Mouse (Mus musculus): ENCODE results near the gene Btbd11. TPM values are rescaled to one million over a fixed set of nuclear protein-coding genes. Genes with fewer than 3 reads are reported as not detected.

The Btbd11 gene
- polyA plus RNA-seq, 1 experiment from 2014 or later: 13.9 TPM

DNA sequence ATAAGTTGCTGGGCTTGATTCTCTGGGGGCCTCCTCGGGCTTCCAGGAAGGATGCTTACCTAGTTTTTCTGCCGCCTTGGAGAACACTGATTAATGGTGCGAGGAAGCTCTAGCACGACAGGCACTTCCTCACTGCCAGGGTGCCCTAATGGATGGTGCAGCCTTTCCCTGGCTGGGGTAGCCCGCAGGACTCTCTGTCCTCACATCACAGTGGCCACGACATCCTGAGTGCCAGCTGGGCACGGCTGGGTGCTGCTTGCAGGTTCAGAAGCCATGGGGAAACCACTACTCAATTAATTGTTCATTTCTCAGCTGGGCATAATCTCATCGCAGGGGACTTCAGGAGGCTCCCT lies 79.8 kb downstream of the Btbd11 start:
- 0 out of 2 replicates have a peak, but pooled peaks have one; percentile 6 for ATAC-seq (ENCODE audit: low FRiP score)

DNA sequence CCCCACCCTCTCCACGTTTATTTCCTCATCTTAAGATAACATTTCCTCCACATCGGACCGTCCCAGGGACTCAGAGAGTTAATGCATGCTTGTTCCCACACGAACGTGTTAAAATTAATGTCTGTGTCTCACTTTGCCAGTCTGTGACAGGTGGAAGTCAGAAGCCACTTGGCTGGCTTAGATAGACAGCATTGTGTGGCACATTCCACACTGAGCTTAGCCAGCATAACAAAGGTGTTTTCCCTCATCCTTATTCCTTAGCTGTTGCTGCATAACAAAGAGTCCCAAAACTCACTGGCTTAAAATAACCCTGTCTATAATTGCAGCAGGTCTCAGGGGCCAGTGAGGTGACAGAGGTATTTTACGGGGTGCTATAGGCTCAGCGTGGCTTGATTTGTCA lies 80.8 kb downstream of the Btbd11 start:
- H3K9ac ChIP-seq: no peak overlapping the region
- no peaks in the 10 kb centered on the region for H3K36me3 ChIP-seq
- H3K4me3 ChIP-seq: no peak overlapping the region
- no peak for ATAC-seq (ENCODE audit: low FRiP score)
- H3K27me3 ChIP-seq: no peaks in the 10 kb centered on the region
- H3K4me2 ChIP-seq (replicated peaks): no peak overlapping the region
- WGBS: 69% methylated on average over 7 of the region's 7 CpGs
- H3K4me1 ChIP-seq: peaks cover 38% of the 10 kb centered on the region
- H3K27ac ChIP-seq: no peak overlapping the region
- H3K9me3 ChIP-seq (replicated peaks): no peaks in the 10 kb centered on the region

More for the DNA sequence above, 79.8 kb downstream of the Btbd11 start:
- Histone ChIP-seq H3K9me3 (replicated peaks) (no peaks in the 10 kb centered on the region), H3K36me3 (no peaks in the 10 kb centered on the region), H3K4me2 (replicated peaks) (no peak overlapping the region), H3K4me3 (no peak overlapping the region), H3K27ac (peak overlapping the region; percentile 64; the same call in 1 of the 2 replicates), H3K27me3 (no peaks in the 10 kb centered on the region), H3K9ac (no peak overlapping the region), H3K4me1 (peaks cover 38% of the 10 kb centered on the region)
- WGBS: 42% methylated on average over 8 of the region's 8 CpGs

- no peak for ATAC-seq (ENCODE audit: low FRiP score)
Measured at GRCm38 (mm10) chr10:85468527-85468926, 81.9 kb downstream of the Btbd11 start.

GRCm38 (mm10) chr10:85469341-85469740 lies 82.7 kb downstream of the Btbd11 start:
- no peak for ATAC-seq (ENCODE audit: low FRiP score)
- 51% methylated on average over 5 of the region's 5 CpGs for WGBS
- H3K9ac ChIP-seq: no peak overlapping the region
- no peaks in the 10 kb centered on the region for H3K27me3 ChIP-seq
- H3K4me1 ChIP-seq: peaks cover 29% of the 10 kb centered on the region
- H3K4me2 ChIP-seq (replicated peaks): no peak overlapping the region
- no peaks in the 10 kb centered on the region for H3K36me3 ChIP-seq
- no peak overlapping the region for H3K27ac ChIP-seq
- no peaks in the 10 kb centered on the region for H3K9me3 ChIP-seq (replicated peaks)
- no peak overlapping the region for H3K4me3 ChIP-seq

More at GRCm38 (mm10) chr10:85468527-85468926, 81.9 kb downstream of the Btbd11 start:
- no peak overlapping the region for H3K27ac ChIP-seq
- no peaks in the 10 kb centered on the region for H3K36me3 ChIP-seq
- WGBS: 74% methylated on average over 4 of the region's 4 CpGs
- peaks cover 37% of the 10 kb centered on the region for H3K4me1 ChIP-seq
- no peaks in the 10 kb centered on the region for H3K9me3 ChIP-seq (replicated peaks)
- no peaks in the 10 kb centered on the region for H3K27me3 ChIP-seq
- H3K4me3 ChIP-seq: no peak overlapping the region
- no peak overlapping the region for H3K9ac ChIP-seq
- no peak overlapping the region for H3K4me2 ChIP-seq (replicated peaks)

DNA sequence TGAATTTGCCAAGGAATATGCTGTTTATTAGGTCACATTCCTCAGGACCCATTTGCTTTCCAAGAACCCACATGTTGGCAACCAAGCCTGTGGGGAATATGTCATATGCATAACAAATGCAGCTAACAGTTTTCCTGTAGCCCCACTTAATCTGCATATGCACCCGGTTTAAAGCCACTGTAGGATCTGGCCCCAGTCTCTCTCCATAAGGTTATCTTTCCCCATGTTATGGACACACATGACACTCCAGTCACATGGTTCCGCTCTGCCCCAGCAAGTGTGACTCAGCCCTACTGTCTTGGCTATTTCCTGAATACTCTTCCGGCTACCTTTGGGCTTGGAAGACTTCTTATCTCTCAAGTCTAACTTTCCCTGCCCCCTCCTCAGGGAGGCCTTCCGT lies 86.7 kb downstream of the Btbd11 start:
- H3K4me1 ChIP-seq: 0 out of 2 replicates have a peak, but pooled peaks cover 3% of the 10 kb centered on the region
- no peak overlapping the region for H3K9ac ChIP-seq
- no peak for ATAC-seq (ENCODE audit: low FRiP score)
- no peaks in the 10 kb centered on the region for H3K36me3 ChIP-seq
- no peak overlapping the region for H3K4me3 ChIP-seq
- no peaks in the 10 kb centered on the region for H3K9me3 ChIP-seq (replicated peaks)
- no peaks in the 10 kb centered on the region for H3K27me3 ChIP-seq
- H3K27ac ChIP-seq: no peak overlapping the region
- WGBS: 77% methylated on average over 4 of the region's 4 CpGs
- H3K4me2 ChIP-seq (replicated peaks): no peak overlapping the region

- H3K4me1 ChIP-seq: 0 out of 2 replicates have a peak, but pooled peaks cover 3% of the 10 kb centered on the region
- no peak overlapping the region for H3K4me2 ChIP-seq (replicated peaks)
- no peaks in the 10 kb centered on the region for H3K36me3 ChIP-seq
- H3K27ac ChIP-seq: no peak overlapping the region
- no peaks in the 10 kb centered on the region for H3K27me3 ChIP-seq
- WGBS: 80% methylated on average over 3 of the region's 3 CpGs
- no peak for ATAC-seq (ENCODE audit: low FRiP score)
- H3K9me3 ChIP-seq (replicated peaks): no peaks in the 10 kb centered on the region
- H3K9ac ChIP-seq: no peak overlapping the region
- no peak overlapping the region for H3K4me3 ChIP-seq
Measured at GRCm38 (mm10) chr10:85473871-85474270, 87.3 kb downstream of the Btbd11 start.

DNA sequence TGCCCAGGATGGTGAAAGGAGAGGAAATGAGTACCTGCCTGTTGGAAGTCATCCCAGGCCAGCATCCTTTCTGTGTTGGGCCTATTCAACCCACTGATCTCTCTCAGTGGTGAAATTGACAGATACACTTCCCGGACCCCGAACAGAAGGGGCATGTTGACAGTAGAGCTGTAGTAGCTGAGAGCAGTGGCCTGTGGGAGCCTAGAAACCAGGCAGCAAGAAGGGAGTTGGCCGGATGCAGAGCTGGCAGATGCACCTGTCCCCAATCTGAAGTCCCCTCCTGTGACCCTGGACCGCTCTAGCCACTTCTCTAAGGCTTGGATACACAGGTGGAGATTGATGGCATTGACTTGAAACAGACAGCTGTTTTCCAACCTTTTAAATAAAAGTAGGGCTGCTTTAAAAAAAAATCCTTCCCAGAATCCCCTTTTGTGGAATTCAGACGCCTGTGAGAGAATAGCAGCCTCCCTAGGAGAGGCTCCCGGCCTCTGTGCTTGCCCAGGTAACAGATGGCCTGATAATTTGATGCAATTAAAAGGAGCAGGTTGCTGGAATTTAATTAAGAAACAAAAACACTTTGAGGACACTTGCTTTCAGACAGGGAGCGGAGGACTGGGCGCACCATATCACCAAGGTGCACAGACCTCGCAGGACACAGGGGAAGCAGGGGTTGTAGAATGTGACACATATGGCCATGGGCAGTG lies 89.2 kb downstream of the Btbd11 start:
- Histone ChIP-seq H3K27me3 (no peaks in the 10 kb centered on the region; the same call in none of the 2 replicates), H3K4me2 (replicated peaks) (no peak overlapping the region), H3K9me3 (replicated peaks) (no peaks in the 10 kb centered on the region), H3K36me3 (no peaks in the 10 kb centered on the region), H3K4me1 (peaks cover 11% of the 10 kb centered on the region), H3K4me3 (no peak overlapping the region), H3K27ac (no peak overlapping the region), H3K9ac (no peak overlapping the region)
- no peak for ATAC-seq (ENCODE audit: low FRiP score)
- 83% methylated on average over 9 of the region's 9 CpGs for WGBS

DNA sequence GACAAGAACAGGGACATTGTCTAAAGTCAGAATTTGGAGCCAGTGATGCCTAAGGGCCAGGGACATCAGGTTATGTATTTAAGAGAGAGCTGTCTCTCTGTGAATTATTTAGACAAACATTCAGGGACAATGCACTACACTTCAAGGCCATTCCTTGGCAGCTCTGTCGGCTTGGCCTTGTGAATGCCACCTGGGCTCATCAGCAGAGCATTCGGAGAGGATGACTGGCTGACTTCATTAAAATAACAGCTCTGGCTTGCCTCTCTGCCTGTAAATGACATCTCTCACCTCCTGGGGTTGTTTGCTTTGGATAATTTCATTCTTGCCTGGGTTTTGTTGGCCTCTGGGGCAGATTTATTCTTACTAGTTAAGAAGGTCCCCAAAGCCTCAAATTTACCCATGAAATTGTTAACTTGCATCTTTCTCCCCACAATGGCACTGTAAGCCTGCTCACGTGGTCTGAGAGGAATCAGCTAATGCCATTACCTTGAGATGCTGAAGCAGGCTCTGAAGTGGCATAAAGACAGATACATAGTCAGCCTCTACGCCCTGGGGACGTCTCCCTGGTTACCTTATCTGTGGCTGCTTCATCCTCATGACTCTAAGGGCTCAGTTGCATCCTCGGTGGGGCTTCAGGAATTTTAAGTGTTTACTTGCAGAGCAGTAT lies 93.5 kb downstream of the Btbd11 start:
- Histone ChIP-seq H3K4me3 (no peak overlapping the region), H3K27me3 (no peaks in the 10 kb centered on the region; the same call in none of the 2 replicates), H3K9ac (no peak overlapping the region), H3K27ac (peak overlapping the region; percentile 35; the same call in 1 of the 2 replicates), H3K9me3 (replicated peaks) (no peaks in the 10 kb centered on the region), H3K4me1 (peaks cover 28% of the 10 kb centered on the region), H3K4me2 (replicated peaks) (no peak overlapping the region), H3K36me3 (no peaks in the 10 kb centered on the region)
- no peak for ATAC-seq (ENCODE audit: low FRiP score)
- WGBS: 43% methylated on average over 6 of the region's 6 CpGs

GRCm38 (mm10) chr10:85481106-85481505 lies 94.5 kb downstream of the Btbd11 start:
- ATAC-seq (ENCODE audit: low FRiP score): no peak
- no peaks in the 10 kb centered on the region for H3K9me3 ChIP-seq (replicated peaks)
- H3K27me3 ChIP-seq: no peaks in the 10 kb centered on the region; the same call in none of the 2 replicates
- no peak overlapping the region for H3K9ac ChIP-seq
- H3K27ac ChIP-seq: no peak overlapping the region
- no peaks in the 10 kb centered on the region for H3K36me3 ChIP-seq
- H3K4me2 ChIP-seq (replicated peaks): no peak overlapping the region
- 53% methylated on average over 3 of the region's 3 CpGs for WGBS
- no peak overlapping the region for H3K4me3 ChIP-seq
- peaks cover 25% of the 10 kb centered on the region for H3K4me1 ChIP-seq

DNA sequence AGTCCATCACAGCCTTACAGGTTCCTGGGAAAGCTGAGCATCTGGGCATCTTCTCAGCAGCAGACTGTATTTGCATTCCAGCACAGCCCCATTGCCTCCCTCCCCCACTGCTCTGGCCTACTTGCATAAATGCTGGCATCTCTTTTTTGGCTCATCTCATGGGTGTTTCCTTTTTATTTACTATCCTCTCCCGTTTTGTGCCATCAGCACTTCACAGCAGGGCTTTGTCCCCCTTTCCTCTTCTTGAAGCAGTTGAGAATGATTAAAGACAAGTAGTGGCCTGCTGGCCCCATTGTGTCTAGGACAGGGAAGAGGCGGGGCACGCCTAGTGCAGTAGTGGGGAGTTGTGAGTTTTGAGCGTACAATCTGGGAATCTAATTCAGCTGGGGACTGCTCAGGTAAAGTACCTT lies 95.5 kb downstream of the Btbd11 start:
- Histone ChIP-seq H3K9me3 (replicated peaks) (no peaks in the 10 kb centered on the region), H3K27ac (peak overlapping the region; percentile 4; the same call in 1 of the 2 replicates), H3K4me2 (replicated peaks) (no peak overlapping the region), H3K4me1 (peaks cover 25% of the 10 kb centered on the region), H3K4me3 (no peak overlapping the region), H3K27me3 (no peaks in the 10 kb centered on the region; the same call in none of the 2 replicates), H3K36me3 (no peaks in the 10 kb centered on the region), H3K9ac (no peak overlapping the region)
- ATAC-seq (ENCODE audit: low FRiP score): peak; percentile 32; the same call in 1 of the 2 replicates
- WGBS: 9% methylated on average over 4 of the region's 4 CpGs

DNA sequence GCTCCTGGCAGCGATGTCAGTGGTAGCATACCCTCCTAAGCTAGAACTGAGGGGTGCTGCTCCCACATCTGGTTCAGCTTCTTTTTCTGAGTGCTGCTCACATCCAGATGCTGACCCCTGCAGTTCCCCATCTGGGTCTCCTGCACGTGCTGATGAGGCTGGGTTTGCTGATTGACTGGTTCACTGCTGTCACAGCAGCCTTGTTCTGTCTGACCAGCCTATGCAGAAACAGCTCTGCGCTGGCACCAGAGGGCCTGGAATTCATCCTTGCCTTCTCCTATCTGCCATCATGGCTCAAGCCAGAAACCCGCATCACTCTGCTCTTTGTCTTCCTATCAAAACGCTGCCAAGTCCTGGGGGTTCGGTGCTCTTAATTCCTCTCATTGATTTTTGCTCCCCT lies 95.9 kb downstream of the Btbd11 start:
- 25% methylated on average over 6 of the region's 6 CpGs for WGBS
- Histone ChIP-seq H3K27me3 (no peaks in the 10 kb centered on the region; the same call in none of the 2 replicates), H3K4me3 (no peak overlapping the region), H3K9me3 (replicated peaks) (no peaks in the 10 kb centered on the region), H3K27ac (0 out of 2 replicates have a peak overlapping the region, but pooled peaks have one; percentile 4), H3K4me1 (peaks cover 25% of the 10 kb centered on the region), H3K4me2 (replicated peaks) (no peak overlapping the region), H3K36me3 (no peaks in the 10 kb centered on the region), H3K9ac (no peak overlapping the region)
- ATAC-seq (ENCODE audit: low FRiP score): peak; percentile 22; the same call in 1 of the 2 replicates

DNA sequence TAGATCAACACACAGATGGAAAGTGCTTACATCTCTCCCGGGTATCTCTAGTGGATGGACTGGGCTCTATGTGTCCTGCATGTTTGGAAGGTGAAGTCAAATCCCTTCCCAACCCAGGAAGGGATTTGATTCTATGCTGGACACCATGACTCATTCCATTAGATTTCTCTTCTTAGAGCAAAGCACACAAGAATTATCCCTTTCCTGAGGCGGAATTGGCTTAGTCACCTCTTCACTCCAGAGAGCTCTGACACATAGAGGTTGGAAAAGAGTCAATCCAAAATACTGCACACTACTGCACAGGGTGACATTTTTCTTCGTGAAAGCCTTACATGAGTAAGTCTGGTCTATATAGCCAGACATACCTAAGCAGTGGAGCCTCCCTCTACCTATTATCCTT lies 99.8 kb downstream of the Btbd11 start:
- Histone ChIP-seq H3K4me1 (peaks cover 13% of the 10 kb centered on the region), H3K4me3 (no peak overlapping the region), H3K27me3 (no peaks in the 10 kb centered on the region), H3K9ac (no peak overlapping the region), H3K4me2 (replicated peaks) (no peak overlapping the region), H3K9me3 (replicated peaks) (no peaks in the 10 kb centered on the region), H3K27ac (no peak overlapping the region), H3K36me3 (no peaks in the 10 kb centered on the region)
- no peak for ATAC-seq (ENCODE audit: low FRiP score)
- WGBS: 91% methylated on average over 3 of the region's 3 CpGs
